Mouse (Mus musculus): Measurements from ENCODE around the gene Higd1c.

GRCm38 (mm10) chr15:100325235-100325634 is 39.1 kb upstream of the Higd1c start:
- TF ChIP-seq CTCF (IDR thresholded peaks at IDR 0.05; ENCODE audit: control insufficient read depth, insufficient read depth, insufficient replicate concordance, low read depth, low read length) (no peak), POLR2A (IDR thresholded peaks at IDR 0.05; ENCODE audit: control insufficient read depth, low read depth, low read length) (no peak)

Data from testis, adult 2 months (tissue).